Mouse (Mus musculus) liver, postnatal 0 days (tissue): Measurements from ENCODE around the gene Ncoa6.

ENCODE experiments used
- CTCF ChIP-seq: sonication (generic); IDR thresholded peaks from 2 replicates; pipeline ENCODE4 v1.5.1; 2016; ENCODE audit warnings: antibody characterized with exemption, low read depth
- EP300 ChIP-seq: IDR thresholded peaks from 2 replicates; pipeline ENCODE4 v1.6.1; 2016; ENCODE audit warnings: antibody characterized with exemption, low read depth, mild to moderate bottlenecking

DNA sequence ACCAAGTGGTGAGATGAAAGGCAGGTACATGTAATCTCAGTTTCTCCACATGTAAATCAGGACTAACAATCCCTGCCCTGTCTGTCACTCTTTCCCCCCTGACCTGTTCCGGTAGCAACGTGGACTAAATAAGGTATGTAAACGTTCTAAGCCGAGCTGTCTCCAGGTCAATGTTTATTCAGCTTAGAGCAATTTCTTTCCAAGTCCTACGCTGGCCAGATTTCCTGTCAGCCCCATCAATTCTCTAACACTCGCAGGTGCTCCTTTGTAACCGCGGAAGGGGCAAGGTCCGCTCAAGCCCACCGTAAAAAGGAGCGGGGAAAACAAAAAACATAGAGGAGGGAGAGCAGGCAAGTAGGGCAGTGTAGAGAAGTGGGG is 92.6 kb downstream of the Ncoa6 start:
- no peak for TF ChIP-seq CTCF
- no peak for TF ChIP-seq EP300
